Mouse (Mus musculus) testis, postnatal 14 days (tissue): ENCODE measurements around the gene Mt4.
A peak's percentile ranks its signal among the peaks of the same experiment; 100 is the strongest.

Experiments used
- DNase-seq: peaks from one replicate; pipeline ENCODE4 v3.0.0; 2021; ENCODE audit warnings: low spot score

The Mt4 gene

GRCm38 (mm10) chr8:94136933-94137332, at the start of gene Mt4:
Gene Mt4 (plus strand): TSS chr8:94137197.
- DNase-seq, result no peak

GRCm38 (mm10) chr8:94087964-94088363, 49.0 kb upstream of the Mt4 start:
- DNase-seq, result no peak

- no peak for DNase-seq
Observed at GRCm38 (mm10) chr8:94089715-94090114, 47.3 kb upstream of the Mt4 start.

GRCm38 (mm10) chr8:94092848-94093247, 44.1 kb upstream of the Mt4 start:
- no peak for DNase-seq

- no peak for DNase-seq
Observed at GRCm38 (mm10) chr8:94094281-94094680, 42.7 kb upstream of the Mt4 start.

- peak; percentile 99 for DNase-seq
Observed at GRCm38 (mm10) chr8:94098081-94098974, 38.7 kb upstream of the Mt4 start, which contains the start of gene Bbs2. Gene Bbs2 (minus strand): TSS chr8:94098928.

GRCm38 (mm10) chr8:94098996-94099395, 38.0 kb upstream of the Mt4 start:
- DNase-seq, result no peak

- DNase-seq, result no peak
Observed at GRCm38 (mm10) chr8:94104146-94104545, 32.9 kb upstream of the Mt4 start.

- peak; percentile 35 for DNase-seq
Observed at GRCm38 (mm10) chr8:94107871-94108270, 29.1 kb upstream of the Mt4 start.

GRCm38 (mm10) chr8:94109396-94109795, 27.6 kb upstream of the Mt4 start:
- no peak for DNase-seq

GRCm38 (mm10) chr8:94109835-94110234, 27.2 kb upstream of the Mt4 start:
- DNase-seq, result no peak

GRCm38 (mm10) chr8:94110526-94111177, 26.3 kb upstream of the Mt4 start:
- no peak for DNase-seq

GRCm38 (mm10) chr8:94113435-94113834, 23.6 kb upstream of the Mt4 start:
- DNase-seq, result no peak

- no peak for DNase-seq
Observed at GRCm38 (mm10) chr8:94113972-94114371, 23.0 kb upstream of the Mt4 start.

- DNase-seq, result no peak
Observed at GRCm38 (mm10) chr8:94118776-94119430, 18.1 kb upstream of the Mt4 start.

- DNase-seq, result no peak
Observed at GRCm38 (mm10) chr8:94121625-94122024, 15.4 kb upstream of the Mt4 start.

- DNase-seq, result no peak
Observed at GRCm38 (mm10) chr8:94122711-94123468, 14.1 kb upstream of the Mt4 start.

GRCm38 (mm10) chr8:94127711-94128110, 9.3 kb upstream of the Mt4 start:
- no peak for DNase-seq

- no peak for DNase-seq
Observed at GRCm38 (mm10) chr8:94129133-94129789, 7.7 kb upstream of the Mt4 start.

- no peak for DNase-seq
Observed at GRCm38 (mm10) chr8:94130126-94130525, 6.9 kb upstream of the Mt4 start.

- no peak for DNase-seq
Observed at GRCm38 (mm10) chr8:94132096-94132495, 4.9 kb upstream of the Mt4 start.
